Mouse (Mus musculus): ENCODE results near the gene Arl15. TPM values are rescaled to one million over a fixed set of nuclear protein-coding genes. Genes with fewer than 3 reads are reported as not detected.

The Arl15 gene
- 3.9 and 4.6 TPM in 2 replicates for polyA plus RNA-seq (2015; fragmentation: Nextera tagmentation; extraction: Ambion mirVana)

DNA sequence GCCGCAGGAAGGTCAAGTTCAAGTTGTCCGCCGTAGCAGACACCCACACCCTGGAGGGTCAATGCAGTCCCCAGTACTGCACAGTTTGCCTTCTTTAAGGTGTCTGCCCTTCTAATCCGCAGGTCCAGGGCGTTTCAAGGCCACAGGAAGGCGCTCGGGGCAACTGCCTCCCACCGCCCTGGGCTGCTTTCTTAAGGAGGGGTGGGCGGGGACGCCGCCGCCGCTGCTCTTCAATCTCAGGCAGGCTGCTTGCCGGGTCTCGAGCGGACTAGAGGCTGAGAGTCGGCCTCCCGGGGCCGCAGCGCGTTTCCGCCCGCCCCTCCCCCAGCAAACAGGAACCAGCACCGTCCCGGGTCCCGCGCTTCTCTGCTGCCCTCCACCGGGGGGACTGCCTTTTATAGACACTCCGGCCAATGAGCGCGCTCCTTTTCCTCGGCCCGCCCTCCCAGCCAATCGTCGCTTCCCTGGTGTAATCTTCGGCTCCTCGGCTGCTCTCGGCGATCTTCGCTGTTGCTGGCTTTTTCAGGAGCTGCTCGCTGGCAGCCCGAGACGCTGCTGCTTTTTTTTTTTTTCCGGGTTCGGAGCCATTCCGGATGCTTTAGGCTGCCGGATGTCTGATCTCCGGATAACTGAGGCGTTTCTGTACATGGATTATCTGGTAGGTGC is at the start of gene Arl15:
TSS of gene Arl15 (plus strand) at position 467 of the 666 bp plus-strand sequence.

Other genes starting within 250 kb of the Arl15 start
- 31.5 and 37.2 TPM in 2 replicates for gene Snx18, start 175.9 kb upstream of the Arl15 start, polyA plus RNA-seq (2015; fragmentation: Nextera tagmentation; extraction: Ambion mirVana)
- not detected in 2 replicates for gene Hspb3, start 130.8 kb upstream of the Arl15 start, polyA plus RNA-seq (2015; fragmentation: Nextera tagmentation; extraction: Ambion mirVana)

Data from urinary bladder, postnatal 0 days (tissue).